Mouse (Mus musculus) midbrain, postnatal 0 days (tissue): ENCODE data around the gene Arl2bp. TPM values are rescaled to one million over a fixed set of nuclear protein-coding genes. Genes with fewer than 3 reads are reported as not detected.

Experiments used
- ATAC-seq: fragments of 200-750 bp; cut with Nextera tagmentation; 2 replicates; pipeline ENCODE4 v1.8.0; 2017; ENCODE audit warnings: moderate number of reproducible peaks, mild to moderate bottlenecking, moderate TSS enrichment, moderate library complexity; ENCODE audit not compliant: low FRiP score
- DNase-seq: peaks from one replicate; pipeline ENCODE4 v3.0.0-alpha.2; 2015; ENCODE audit warnings: low spot score
- H3K27ac ChIP-seq: fragments of 300-500 bp; sonication (generic); 2 replicates; pipeline ENCODE4 v1.5.1; 2014; ENCODE audit warnings: low read depth, mild to moderate bottlenecking, low read length, mixed read lengths
- H3K27me3 ChIP-seq: fragments of 300-500 bp; sonication (generic); 2 replicates; pipeline ENCODE4 v1.6.1; 2014; ENCODE audit warnings: low read length, control low read depth, mixed read lengths; ENCODE audit not compliant: insufficient read depth
- H3K36me3 ChIP-seq: fragments of 300-500 bp; sonication (generic); 2 replicates; pipeline ENCODE4 v1.6.1; 2014; ENCODE audit warnings: low read length, control low read depth, mixed read lengths; ENCODE audit not compliant: insufficient read depth
- H3K4me1 ChIP-seq: fragments of 300-500 bp; sonication (generic); 2 replicates; pipeline ENCODE4 v1.6.1; 2014; ENCODE audit warnings: mild to moderate bottlenecking, control low read depth, antibody characterized with exemption, low read length, mixed read lengths; ENCODE audit not compliant: insufficient read depth
- H3K4me2 ChIP-seq: fragments of 300-500 bp; sonication (generic); 2 replicates; pipeline ENCODE4 v1.6.1; 2014; ENCODE audit warnings: low read depth, mild to moderate bottlenecking, low read length, mixed read lengths; ENCODE audit not compliant: poor library complexity, severe bottlenecking
- H3K4me3 ChIP-seq: fragments of 300-500 bp; sonication (generic); 2 replicates; pipeline ENCODE4 v1.5.1; 2014; ENCODE audit warnings: low read depth, mild to moderate bottlenecking, low read length, moderate library complexity
- H3K9ac ChIP-seq: fragments of 300-500 bp; sonication (generic); replicated peaks from 2 replicates; pipeline ENCODE4 v1.6.1; 2014; ENCODE audit warnings: mild to moderate bottlenecking, low read length, moderate library complexity, mixed read lengths; ENCODE audit not compliant: poor library complexity, severe bottlenecking
- H3K9me3 ChIP-seq: fragments of 300-500 bp; sonication (generic); 2 replicates; pipeline ENCODE4 v1.6.1; 2016; ENCODE audit warnings: low read length, control low read depth
- CTCF ChIP-seq: IDR thresholded peaks from 2 replicates; pipeline ENCODE4 v1.5.1; 2016; ENCODE audit warnings: antibody characterized with exemption, mild to moderate bottlenecking
- WGBS: fragments of 180-500 bp; shearing (Covaris S2); extraction: QIAGEN DNeasy Blood & Tissue Kit; methylation state at CpG from one replicate; pipeline ENCODE4 v1.1.7; 2014; 5-methylcytosine and 5-hydroxymethylcytosine counted together
- polyA plus RNA-seq: library from polyadenylated mRNA; unstranded; fragments of >200 nt; fragmentation: Nextera tagmentation; extraction: Ambion mirVana; gene quantifications from 2 replicates; pipeline ENCODE4 v1.2.1, GENCODE M21; 2015
- total RNA-seq: library from RNA; depleted of rRNA; stranded (reverse); fragments of >200 nt; gene quantifications from 2 replicates; pipeline ENCODE4 v1.2.3, GENCODE M21; 2014

Gene Arl2bp
- total and polyA plus RNA-seq, 2 experiments from 2014 or later = 187 to 246 TPM

DNA sequence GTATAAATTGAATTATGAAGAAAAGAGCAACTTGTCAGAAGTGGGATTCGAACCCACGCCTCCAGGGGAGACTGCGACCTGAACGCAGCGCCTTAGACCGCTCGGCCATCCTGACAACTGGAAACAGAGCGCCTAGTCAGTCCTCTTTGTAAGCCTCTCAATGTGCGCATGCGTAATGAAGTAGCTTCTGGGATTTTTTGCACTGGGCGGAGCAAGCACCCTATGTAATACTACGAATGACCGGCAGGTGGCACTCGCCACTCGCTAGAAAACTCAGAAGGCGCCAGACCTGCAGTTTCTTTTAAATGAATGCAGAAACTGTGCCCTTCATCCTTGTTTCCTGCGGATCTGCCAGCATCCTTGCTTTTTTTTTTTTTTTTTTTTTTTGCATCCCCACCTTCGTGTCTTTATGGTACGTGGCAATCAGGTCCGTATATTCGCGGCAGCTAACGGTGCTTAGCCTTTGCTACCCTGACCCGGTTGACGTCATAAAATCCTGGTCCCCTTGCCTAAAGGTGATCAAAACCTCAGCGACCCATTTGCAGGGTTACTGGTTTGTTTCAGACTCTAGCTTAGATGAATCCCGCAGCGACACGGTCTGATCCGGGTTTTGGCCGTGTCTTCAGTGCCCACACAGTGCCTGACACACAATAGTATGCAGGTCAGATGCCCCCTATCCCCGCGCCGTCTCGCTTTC lies 37.7 kb downstream of the Arl2bp start:
- Histone ChIP-seq H3K4me1 (0 out of 2 replicates have a peak, but pooled peaks cover 2% of the 10 kb centered on the region), H3K4me3 (peak overlapping the region; percentile 44), H3K9ac (peak overlapping the region; percentile 54), H3K27ac (peak overlapping the region; percentile 76), H3K4me2 (peak overlapping the region; percentile 48), H3K36me3 (no peaks in the 10 kb centered on the region), H3K9me3 (no peaks in the 10 kb centered on the region), H3K27me3 (no peaks in the 10 kb centered on the region)
- peak; percentile 96 for TF ChIP-seq CTCF
- DNase-seq (peak; percentile 98), ATAC-seq (peak; percentile 88)
- under 1% methylated on average over 35 of the region's 35 CpGs for WGBS

DNA sequence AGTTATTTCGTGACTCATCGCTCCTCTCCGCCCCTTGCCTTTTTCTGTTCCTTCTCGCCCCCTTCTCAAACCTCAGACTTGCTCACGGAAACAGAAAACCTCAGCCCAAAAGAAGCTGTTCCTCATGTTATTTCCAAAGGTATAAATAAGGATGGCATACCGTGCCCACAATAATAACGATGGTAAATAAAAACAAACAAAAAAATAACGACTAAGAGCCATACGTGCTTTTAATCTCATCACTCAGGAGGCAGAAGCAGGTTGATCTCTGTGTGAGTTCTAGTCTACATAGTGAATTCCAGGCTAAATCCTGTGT lies 38.2 kb downstream of the Arl2bp start:
- H3K9me3 ChIP-seq = no peaks in the 10 kb centered on the region
- TF ChIP-seq CTCF = no peak
- no peaks in the 10 kb centered on the region for H3K27me3 ChIP-seq
- peak overlapping the region; percentile 44 for H3K4me3 ChIP-seq
- H3K9ac ChIP-seq = peak overlapping the region; percentile 54
- peak overlapping the region; percentile 48 for H3K4me2 ChIP-seq
- ATAC-seq (no peak), DNase-seq (no peak)
- H3K4me1 ChIP-seq = 0 out of 2 replicates have a peak, but pooled peaks cover 2% of the 10 kb centered on the region
- H3K36me3 ChIP-seq = no peaks in the 10 kb centered on the region
- 8% methylated on average over 9 of the region's 9 CpGs for WGBS
- H3K27ac ChIP-seq = peak overlapping the region; percentile 76

DNA sequence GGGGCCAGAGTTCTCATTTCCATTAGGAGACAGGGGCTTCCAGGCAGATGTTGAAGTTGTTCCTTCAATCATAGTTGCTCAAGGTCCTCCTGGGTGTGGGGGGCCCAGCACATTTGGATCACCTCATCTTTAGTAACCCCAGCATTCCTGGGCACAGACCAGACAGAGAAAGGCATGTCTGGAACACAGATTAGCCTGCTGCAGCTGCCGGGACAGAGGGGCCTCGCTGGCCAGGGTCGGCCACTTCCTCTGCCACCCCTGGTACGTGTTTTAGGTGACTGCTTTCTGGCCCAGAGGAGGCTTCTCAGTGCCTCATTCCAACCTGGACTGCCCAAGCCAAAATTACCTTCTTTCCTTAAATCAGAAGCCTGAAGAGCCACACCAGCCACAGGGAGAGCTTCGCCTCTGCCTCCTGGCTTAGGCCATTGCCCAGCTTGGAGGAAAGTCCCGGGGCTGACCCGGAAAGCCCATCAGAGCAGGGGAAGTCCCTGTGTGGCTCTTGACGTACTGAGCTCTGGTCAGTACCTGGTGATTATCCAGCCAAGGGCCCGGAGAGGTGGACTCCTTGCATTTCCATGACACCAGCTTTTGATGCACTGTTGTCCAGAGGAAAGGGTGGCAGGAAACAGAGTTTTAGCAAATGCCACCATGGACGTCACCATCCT lies 39.3 kb downstream of the Arl2bp start:
- no peak overlapping the region for H3K27ac ChIP-seq
- 0 out of 2 replicates have a peak, but pooled peaks cover 2% of the 10 kb centered on the region for H3K4me1 ChIP-seq
- DNase-seq (no peak), ATAC-seq (no peak)
- no peak overlapping the region for H3K4me3 ChIP-seq
- 78% methylated on average over 10 of the region's 10 CpGs for WGBS
- H3K9me3 ChIP-seq = no peaks in the 10 kb centered on the region
- TF ChIP-seq CTCF = no peak
- H3K4me2 ChIP-seq = no peak overlapping the region
- no peak overlapping the region for H3K9ac ChIP-seq
- no peaks in the 10 kb centered on the region for H3K27me3 ChIP-seq
- no peaks in the 10 kb centered on the region for H3K36me3 ChIP-seq

DNA sequence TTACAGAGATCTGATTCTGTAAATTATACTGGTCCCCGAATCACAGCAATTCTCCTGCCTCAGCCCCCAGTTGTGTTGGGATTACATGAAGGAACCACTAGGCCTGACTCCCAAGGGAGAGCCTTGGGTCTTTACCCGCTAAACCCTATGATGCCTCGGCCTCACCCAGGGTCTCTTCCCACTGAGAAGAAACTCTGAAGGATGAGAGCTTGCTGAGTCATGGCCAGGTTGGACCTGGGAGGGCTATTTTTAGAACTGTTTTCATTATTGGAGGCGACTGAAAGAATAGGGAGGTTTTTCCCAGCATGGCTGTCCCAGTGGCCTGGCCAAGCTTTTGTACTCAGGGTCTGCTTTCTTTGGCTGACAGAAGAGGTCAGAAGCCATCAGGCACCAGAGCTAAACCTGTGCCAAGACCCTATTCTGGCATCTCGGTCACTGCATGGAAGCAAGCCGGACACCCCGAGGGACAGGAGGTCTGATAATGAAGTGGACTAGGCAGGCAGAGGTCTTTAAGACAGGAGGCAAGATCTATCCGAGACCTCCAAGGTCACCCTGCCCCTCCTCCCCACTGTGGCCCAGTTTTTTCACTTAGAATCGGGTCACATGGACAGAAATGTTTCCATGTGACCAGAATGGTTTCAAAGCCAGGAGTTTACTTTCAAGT lies 40.5 kb downstream of the Arl2bp start:
- Histone ChIP-seq H3K9ac (no peak overlapping the region), H3K36me3 (no peaks in the 10 kb centered on the region), H3K27ac (no peak overlapping the region; the same call in 1 of the 2 replicates), H3K4me3 (no peak overlapping the region), H3K27me3 (no peaks in the 10 kb centered on the region), H3K4me2 (no peak overlapping the region), H3K9me3 (no peaks in the 10 kb centered on the region), H3K4me1 (0 out of 2 replicates have a peak, but pooled peaks cover 2% of the 10 kb centered on the region)
- no peak for TF ChIP-seq CTCF
- no peak for ATAC-seq
- 75% methylated on average over 9 of the region's 9 CpGs for WGBS
- no peak for DNase-seq

DNA sequence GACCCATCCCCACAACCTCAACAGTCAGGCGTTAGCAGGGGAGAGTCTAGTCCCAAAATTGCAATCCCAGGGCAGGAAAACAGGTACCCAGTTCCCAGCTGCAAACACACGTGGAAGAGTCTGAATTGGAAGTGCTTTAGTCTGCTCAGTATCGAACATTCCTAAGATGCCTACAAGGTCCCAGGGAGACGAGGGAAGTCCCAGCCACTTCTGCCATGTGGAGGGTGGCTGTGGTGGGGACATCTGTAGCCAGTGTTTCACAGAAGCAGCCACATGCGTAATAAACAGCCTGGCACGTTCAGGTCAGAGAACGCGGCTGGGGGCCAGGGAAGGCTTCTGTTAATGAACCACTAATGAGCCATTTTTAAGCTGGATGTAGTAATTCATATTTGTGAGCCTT lies 43.9 kb downstream of the Arl2bp start:
- WGBS = 56% methylated on average over 8 of the region's 8 CpGs
- ATAC-seq (no peak), DNase-seq (no peak)
- TF ChIP-seq CTCF = no peak
- Histone ChIP-seq H3K9me3 (no peaks in the 10 kb centered on the region), H3K27me3 (no peaks in the 10 kb centered on the region), H3K36me3 (no peaks in the 10 kb centered on the region), H3K4me2 (no peak overlapping the region), H3K27ac (no peak overlapping the region), H3K4me1 (0 out of 2 replicates have a peak, but pooled peaks cover 2% of the 10 kb centered on the region), H3K4me3 (no peak overlapping the region), H3K9ac (no peak overlapping the region)
